Mouse (Mus musculus) granulocyte monocyte progenitor cell, adult 5-6 weeks (primary cell): Measurements from ENCODE around the gene Arhgef12. TPM values are rescaled to one million over a fixed set of nuclear protein-coding genes. Genes with fewer than 3 reads are reported as not detected.

Source experiments
- ATAC-seq: replicated peaks from 2 replicates; pipeline ENCODE4 v1.8.0; 2016; ENCODE audit warnings: mild to moderate bottlenecking, moderate TSS enrichment, inconsistent platforms; ENCODE audit not compliant: poor library complexity, severe bottlenecking
- total RNA-seq, 2 experiments: library from RNA; stranded (forward) in 1 of 2; stranded (reverse) in 1 of 2; fragments of 200-712, 200-1000 nt in 1 of 2; fragments of >200 nt in 1 of 2; fragmentation: Nextera tagmentation in 1 of 2; gene quantifications; 2 replicates each; pipeline ENCODE4 v1.2.3; 2014 to 2017

Arhgef12 gene
- total RNA-seq, 2 experiments from 2014 or later, result 0.06 to 0.62 TPM

- ATAC-seq, result no peak
Observed at GRCm38 (mm10) chr9:43084496-43085362, 22.3 kb downstream of the Arhgef12 start.

DNA sequence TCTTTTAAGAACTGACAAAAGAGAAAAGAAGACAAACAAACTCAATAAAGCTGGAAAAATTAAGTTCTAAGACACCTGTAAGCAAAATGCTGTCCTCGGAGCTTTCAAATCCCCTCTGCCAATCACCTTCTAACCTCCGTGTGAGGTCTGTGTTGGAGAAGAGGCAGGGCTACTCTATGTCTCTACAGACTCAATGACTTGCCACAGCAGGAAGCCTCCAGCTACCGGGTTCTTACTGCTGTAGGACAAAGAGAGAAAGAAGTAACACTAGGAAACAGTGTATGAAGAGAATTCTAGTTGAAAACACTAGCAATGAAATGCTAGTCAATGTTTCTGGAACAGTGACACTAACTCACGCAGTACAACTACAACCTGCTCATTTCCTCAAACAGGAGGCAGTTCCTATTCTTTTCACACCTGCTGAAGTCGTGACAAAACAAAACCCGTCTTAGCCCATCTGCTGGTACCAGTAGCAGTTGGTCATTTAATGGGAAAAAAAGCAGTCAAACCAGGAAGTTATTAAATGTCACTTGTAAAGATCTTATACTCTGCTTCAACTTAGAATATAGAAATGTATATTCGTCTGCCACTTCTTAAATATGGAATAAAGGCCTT, 23.5 kb downstream of the Arhgef12 start:
- no peak for ATAC-seq

DNA sequence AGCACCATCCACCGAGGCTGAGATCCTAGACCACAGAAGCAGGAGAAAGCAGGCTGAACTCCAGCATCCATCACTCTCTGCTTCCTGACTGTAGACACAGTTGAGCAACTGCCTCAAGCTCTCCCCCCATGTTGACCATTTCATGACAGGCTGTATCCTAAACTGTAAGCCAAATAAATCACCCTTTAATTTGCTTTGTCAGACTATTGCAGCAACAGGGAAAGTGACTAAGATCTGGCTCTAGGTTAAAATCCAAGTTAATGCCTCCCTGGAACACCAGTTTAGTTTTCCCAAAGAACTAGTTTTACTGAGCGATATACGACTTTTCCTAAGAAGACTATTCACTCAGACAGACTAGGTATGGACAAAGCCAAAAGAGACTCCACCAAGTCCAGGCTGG, 28.3 kb downstream of the Arhgef12 start:
- ATAC-seq, result no peak

DNA sequence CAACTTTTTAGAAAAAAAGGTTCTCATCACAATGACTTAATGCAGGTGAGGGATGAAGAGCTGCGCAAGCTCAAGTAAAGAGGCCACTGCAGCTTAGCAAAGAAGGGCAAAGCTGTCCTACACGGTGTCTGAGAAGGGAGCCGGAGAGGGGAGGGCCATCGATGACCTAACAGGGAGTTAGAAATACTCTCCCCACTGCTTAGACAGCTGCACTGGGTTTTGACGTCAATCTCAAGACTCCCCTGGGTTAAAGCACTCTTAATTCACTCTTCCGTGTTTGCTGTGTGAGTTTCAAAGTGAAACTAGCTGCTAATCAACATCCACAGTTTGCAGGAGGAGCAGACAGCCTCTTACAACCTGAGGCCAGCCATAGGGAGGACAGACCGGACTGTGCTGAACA, 30.9 kb downstream of the Arhgef12 start:
- no peak for ATAC-seq

DNA sequence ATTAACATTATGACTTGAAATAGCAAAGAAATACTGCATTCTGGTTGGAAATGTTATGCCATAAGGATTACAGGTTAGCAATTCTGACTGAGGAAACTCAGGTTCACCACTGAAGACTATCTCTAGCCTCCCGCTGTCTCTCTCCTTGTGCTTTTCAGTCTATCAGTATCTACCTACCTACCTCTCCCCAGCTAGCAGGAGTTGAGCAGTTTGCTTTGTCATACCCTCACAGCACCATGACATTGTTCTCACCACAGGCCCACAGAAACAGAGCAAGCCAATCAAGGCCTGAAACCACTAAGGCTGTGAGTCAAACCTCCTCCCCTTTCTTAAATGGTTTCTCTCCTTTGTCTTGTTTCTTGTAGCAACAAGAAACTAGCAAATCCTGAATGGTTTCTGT, 32.4 kb downstream of the Arhgef12 start:
- no peak for ATAC-seq

GRCm38 (mm10) chr9:43071741-43072140, 35.3 kb downstream of the Arhgef12 start:
- ATAC-seq, result no peak

- ATAC-seq, result no peak
Observed at GRCm38 (mm10) chr9:43071176-43071575, 35.9 kb downstream of the Arhgef12 start.

- no peak for ATAC-seq
Observed at GRCm38 (mm10) chr9:43070566-43070965, 36.5 kb downstream of the Arhgef12 start.

GRCm38 (mm10) chr9:43070153-43070552, 36.9 kb downstream of the Arhgef12 start:
- no peak for ATAC-seq

DNA sequence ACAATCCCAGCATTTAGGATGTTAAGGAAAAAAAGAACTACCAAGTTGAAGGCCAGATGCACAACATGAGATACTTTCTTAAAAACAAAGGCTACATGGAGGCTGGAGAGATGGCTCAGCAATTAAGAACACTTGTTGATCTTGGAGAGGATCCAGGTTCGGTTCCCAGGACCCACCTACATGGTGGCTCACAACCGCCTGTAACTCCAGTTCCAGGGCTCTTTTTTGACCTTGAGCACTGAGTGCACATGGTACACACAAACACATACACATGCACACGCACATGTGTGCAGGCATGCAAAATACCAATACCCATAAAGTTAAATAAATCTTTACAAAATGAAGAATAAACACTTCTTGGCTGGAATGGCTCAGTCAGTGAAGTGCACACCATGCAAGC, 39.1 kb downstream of the Arhgef12 start:
- no peak for ATAC-seq

DNA sequence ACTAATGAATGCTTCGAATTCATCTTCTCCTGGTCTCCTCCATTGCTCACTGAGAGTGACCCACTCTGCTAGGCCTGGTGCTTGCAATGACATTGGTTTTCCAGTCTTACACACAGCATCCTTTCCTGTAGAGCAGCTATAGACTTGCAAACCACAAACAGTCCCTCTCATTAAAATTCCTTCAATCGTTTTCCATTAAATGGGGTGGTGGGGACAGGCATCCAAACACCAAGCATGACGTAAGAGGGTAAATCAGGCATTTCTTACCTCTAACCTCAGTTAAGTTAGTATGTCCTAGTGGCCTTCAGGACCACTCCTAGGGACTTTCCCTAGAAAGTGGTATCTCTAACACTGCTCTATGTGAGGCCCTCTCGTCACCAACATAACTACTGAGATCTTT, 41.8 kb downstream of the Arhgef12 start:
- no peak for ATAC-seq

DNA sequence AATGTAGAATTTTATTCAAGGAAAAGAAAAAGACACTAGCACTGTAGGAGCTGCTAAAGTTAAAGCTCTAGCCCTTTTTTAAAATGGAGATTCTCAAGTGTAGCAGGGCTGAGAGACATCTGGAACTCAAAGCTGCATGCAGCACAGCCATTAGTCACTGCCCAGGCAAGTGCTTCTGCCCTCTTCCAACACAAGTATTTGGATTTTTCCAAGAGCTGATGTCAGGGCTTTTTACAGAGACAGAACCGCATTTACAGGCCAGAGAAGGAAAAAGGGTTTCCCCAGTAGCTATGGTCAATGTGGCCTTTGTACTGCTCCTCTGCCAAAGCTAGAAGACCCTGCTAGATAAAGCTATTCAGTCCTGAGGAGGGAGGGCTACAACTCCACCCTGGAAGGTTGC, 45.5 kb downstream of the Arhgef12 start:
- no peak for ATAC-seq

DNA sequence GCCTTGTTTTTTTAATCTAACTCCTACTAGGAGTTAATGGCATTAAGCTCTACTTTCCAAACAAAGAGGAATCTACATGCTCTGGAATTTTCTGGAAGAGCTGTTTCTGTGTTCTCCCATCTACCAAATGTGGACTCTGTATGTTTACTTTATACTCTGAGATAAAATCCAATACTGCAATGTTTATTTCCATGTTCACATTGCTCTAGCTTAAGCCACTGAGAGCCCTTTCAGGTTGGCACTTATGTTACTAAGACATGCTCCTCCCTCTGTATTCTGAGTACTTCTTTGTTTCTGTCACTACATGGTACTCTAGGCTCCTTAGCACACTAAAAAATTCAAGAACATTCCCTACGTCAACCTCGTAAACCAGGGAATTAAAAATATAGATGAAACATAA, 56.6 kb downstream of the Arhgef12 start:
- ATAC-seq, result no peak

DNA sequence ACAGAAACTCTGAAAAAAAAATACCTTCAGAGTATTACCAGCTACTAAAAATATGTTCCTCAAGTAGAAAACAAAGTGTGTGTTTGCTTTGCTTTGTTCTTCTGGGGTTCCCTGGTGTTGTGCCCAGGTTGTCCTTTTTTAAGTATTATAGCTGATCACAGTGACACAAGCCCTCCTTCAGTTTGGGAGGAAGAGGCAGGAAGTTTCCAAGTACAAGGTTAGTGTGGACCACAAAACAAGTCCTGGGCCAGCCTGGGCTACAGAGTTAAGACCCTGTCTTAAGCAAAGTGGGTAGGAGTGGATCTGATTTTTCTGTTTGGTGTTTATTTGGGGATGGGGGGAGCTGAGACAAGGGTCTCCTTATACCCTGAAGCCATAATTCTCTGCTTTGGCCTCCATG, 62.6 kb downstream of the Arhgef12 start:
- no peak for ATAC-seq

- ATAC-seq, result no peak
Observed at GRCm38 (mm10) chr9:43038466-43038865, 68.6 kb downstream of the Arhgef12 start.

DNA sequence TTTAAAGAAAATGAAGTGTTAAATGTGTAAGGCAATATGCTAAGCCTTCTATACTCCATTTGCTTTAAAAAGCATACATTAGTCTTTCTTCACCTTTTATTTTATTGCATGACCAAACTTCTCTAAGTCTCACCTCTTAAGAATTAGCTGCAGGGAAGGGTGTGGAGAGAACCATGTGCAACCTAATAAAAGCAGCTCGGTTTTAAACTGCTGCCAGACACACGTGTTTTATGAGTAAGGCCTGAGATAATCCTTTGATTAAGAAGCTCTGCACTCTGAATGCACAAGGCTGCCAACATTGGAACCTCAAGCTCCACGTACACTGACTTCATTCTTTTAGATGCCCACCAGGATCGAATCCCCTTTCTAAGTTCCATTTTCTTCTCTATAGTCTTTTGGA, 71.8 kb downstream of the Arhgef12 start:
- ATAC-seq, result no peak

DNA sequence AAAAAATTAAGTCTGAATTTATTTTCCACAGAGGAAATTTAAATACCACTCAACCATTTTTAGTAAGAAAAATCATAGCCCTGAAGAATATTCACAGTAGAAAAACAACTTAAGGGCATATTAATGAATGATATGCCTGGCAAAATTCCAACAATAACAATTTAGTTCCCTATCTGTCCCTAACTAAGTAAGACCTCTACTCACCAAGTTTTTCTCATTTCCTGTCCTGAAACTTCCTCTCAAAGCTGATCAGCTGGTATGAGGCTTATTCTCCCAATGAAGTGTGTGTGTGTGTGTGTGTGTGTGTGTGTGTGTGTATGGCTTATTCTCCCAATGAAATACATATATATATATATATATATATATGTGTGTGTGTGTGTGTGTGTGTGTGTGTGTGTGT, 72.8 kb downstream of the Arhgef12 start:
- ATAC-seq, result no peak

DNA sequence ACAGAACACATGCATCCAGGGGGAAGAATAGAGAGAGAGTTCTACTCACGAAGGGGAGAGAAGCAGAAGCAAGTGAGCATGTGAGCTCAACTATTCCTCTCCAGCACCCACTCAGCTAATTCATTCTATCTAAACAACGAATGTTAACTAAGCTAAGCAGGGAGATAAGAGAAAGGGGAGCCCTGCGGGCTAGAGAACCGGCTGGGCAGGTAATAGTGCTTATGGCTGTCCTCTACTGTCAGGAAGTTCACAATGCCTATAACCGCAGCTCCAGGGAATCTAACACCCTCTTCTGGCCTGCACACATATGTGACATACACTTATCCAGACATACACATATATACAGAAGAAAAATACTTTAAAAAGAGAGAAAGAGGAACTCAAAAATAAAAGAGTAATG, 79.3 kb downstream of the Arhgef12 start:
- no peak for ATAC-seq

- ATAC-seq, result no peak
Observed at GRCm38 (mm10) chr9:43021515-43022251, 85.4 kb downstream of the Arhgef12 start.

GRCm38 (mm10) chr9:43019656-43020055, 87.4 kb downstream of the Arhgef12 start:
- ATAC-seq, result no peak

DNA sequence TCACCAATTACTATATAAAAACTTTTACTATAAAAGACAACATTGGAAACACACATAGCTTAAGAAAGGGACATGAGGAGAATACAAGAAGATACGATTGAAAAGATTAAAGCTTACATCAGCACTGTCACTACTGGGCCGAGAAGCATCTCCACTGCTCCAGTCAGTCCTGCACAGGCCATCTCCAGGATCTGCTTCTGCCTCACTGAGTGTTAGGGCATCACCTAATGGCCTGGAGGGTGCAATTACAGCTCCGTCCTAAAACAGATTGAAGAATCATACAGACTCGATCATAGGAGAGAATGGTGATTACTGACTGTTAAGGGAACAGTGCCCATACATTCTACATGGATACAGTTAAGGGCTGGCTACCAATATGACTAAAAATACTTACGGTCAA, 91.3 kb downstream of the Arhgef12 start:
- ATAC-seq, result no peak
